15 mouse cellular contexts compared by ENCODE assay signal in the genomic region with DNA sequence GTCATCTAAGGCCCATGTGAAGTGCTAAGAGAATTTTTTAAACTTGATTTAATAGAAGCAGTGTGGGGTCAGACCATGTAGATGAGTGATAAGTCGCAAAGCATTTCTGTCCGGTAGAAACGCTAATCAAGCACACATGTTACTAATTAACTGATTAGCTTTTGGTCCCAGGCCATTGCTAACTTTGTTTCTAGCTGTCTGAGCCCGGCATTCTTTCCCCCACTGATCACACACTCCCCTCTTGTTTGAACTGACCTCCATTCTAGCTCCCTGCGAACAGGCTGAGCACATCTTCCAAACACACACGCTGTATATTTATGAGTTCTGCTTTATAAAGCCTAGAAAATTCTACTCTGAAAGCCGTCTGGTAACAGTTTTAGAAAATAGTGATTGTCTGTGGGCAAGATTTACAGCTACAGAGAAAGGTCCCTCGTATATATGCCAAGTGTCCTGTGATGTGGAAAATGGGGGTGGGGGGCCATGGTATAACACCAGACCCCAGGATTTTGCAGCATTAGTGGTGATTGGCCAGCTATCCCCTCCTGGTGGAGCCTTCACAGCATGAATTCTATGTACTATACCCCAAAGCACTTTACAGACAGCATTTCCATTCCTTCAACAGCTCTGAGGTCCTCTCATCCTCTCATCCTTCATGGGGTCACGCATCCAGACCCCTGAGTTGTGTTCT.
DNase-seq lines count a peak whose midpoint lies in the region; ATAC-seq and TF ChIP-seq lines count a peak whose summit lies in the region.
"Had no signal": no experiment of that assay in that cellular context is flagged by ENCODE, and none has a peak within 500 bp of the region (broad histone marks: within the 10 kb centered on the region; RNA-seq: fewer than 3 reads in every experiment).

No protein-coding gene starts in this region.

- no peaks in the 10 kb centered on the region for H3K36me3 ChIP-seq in lung, embryonic 14.5 days (ENCODE audit: insufficient read depth)
- no peaks in the 10 kb centered on the region for H3K36me3 ChIP-seq in embryonic facial prominence, embryonic 14.5 days (ENCODE audit: control insufficient read depth, insufficient read depth, low read length)
- H3K36me3 ChIP-seq: hindbrain, embryonic 13.5 days; liver, embryonic 15.5 days; midbrain, embryonic 15.5 days had no signal

- peak; percentile 67 for DNase-seq in embryo, embryonic 10.5 days (ENCODE audit: low spot score)
- no peak for DNase-seq in embryo, embryonic 9.5 days (ENCODE audit: extremely low spot score)
- DNase-seq in lung, embryonic 14.5 days, result peak; percentile 45
- DNase-seq in lung, postnatal 36 days, result no peak
- DNase-seq in embryonic facial prominence, embryonic 14.5 days (ENCODE audit: low spot score), result peak; percentile 45
- peak; percentile 50 for DNase-seq in mesoderm, embryonic 11.5 days (ENCODE audit: low read depth, low spot score)
- no peak for DNase-seq in right cerebral cortex, postnatal 36 days (ENCODE audit: low spot score in 2 of 2)
- DNase-seq in urinary bladder, postnatal 36 days (ENCODE audit: low spot score in 2 of 2), result no peak
- DNase-seq: adrenal gland, postnatal 36 days; cerebellum, adult 11-12 months; heart, adult 2 months had no signal

- no peak overlapping the region for H3K27ac ChIP-seq in lung, embryonic 14.5 days (ENCODE audit: low read depth)
- H3K27ac ChIP-seq in embryonic facial prominence, embryonic 14.5 days (replicated peaks; ENCODE audit: low read depth, low read length), result no peak overlapping the region
- H3K27ac ChIP-seq: heart, adult 2 months; layer of hippocampus, adult 2 months; liver, embryonic 15.5 days had no signal

- H3K4me2 ChIP-seq in lung, embryonic 14.5 days, result no peak overlapping the region
- no peak overlapping the region for H3K4me2 ChIP-seq in embryonic facial prominence, embryonic 14.5 days (ENCODE audit: low read depth, low read length)
- H3K4me2 ChIP-seq: hindbrain, embryonic 13.5 days; liver, embryonic 15.5 days; midbrain, embryonic 15.5 days had no signal

- no peak for TF ChIP-seq CTCF in lung, embryonic 14.5 days (IDR thresholded peaks at IDR 0.05; ENCODE audit: low read depth)

- H3K4me1 ChIP-seq in lung, embryonic 14.5 days (ENCODE audit: insufficient read depth), result no peaks in the 10 kb centered on the region; the same call in 1 of the 2 replicates
- peaks cover 17% of the 10 kb centered on the region for H3K4me1 ChIP-seq in embryonic facial prominence, embryonic 14.5 days (ENCODE audit: control insufficient read depth, insufficient read depth, low read length)
- H3K4me1 ChIP-seq: liver, embryonic 15.5 days had no signal

- WGBS in lung, embryonic 14.5 days, result 22% methylated on average over 9 of the region's 9 CpGs
- 34% methylated on average over 9 of the region's 9 CpGs for WGBS in embryonic facial prominence, embryonic 14.5 days

- H3K27me3 ChIP-seq in lung, embryonic 14.5 days (ENCODE audit: insufficient read depth, low read length), result peaks cover 4% of the 10 kb centered on the region; the same call in 1 of the 2 replicates
- H3K27me3 ChIP-seq in embryonic facial prominence, embryonic 14.5 days (replicated peaks; ENCODE audit: control insufficient read depth, insufficient read depth, low read length), result no peaks in the 10 kb centered on the region
- H3K27me3 ChIP-seq: hindbrain, embryonic 13.5 days; liver, embryonic 15.5 days; midbrain, embryonic 15.5 days had no signal

- H3K9ac ChIP-seq in lung, embryonic 14.5 days, result no peak overlapping the region
- H3K9ac ChIP-seq in embryonic facial prominence, embryonic 14.5 days (ENCODE audit: low read depth, low read length), result no peak overlapping the region
- H3K9ac ChIP-seq: hindbrain, embryonic 13.5 days; liver, embryonic 15.5 days; midbrain, embryonic 15.5 days had no signal

- H3K4me3 ChIP-seq in lung, embryonic 14.5 days (ENCODE audit: low read depth, low read length), result no peak overlapping the region
- H3K4me3 ChIP-seq in embryonic facial prominence, embryonic 14.5 days (ENCODE audit: low read depth, low read length), result no peak overlapping the region
- H3K4me3 ChIP-seq: heart, adult 2 months; hindbrain, embryonic 13.5 days; layer of hippocampus, adult 2 months; liver, embryonic 15.5 days; midbrain, embryonic 15.5 days had no signal

- ATAC-seq in lung, embryonic 14.5 days (ENCODE audit: insufficient read depth), result no peak; the same call in 1 of the 2 replicates
- peak; percentile 33; the same call in 1 of the 2 replicates for ATAC-seq in embryonic facial prominence, embryonic 14.5 days (ENCODE audit: low read depth)

- no peaks in the 10 kb centered on the region for H3K9me3 ChIP-seq in lung, embryonic 14.5 days (ENCODE audit: low read depth, low read length)
- no peaks in the 10 kb centered on the region for H3K9me3 ChIP-seq in embryonic facial prominence, embryonic 14.5 days (ENCODE audit: control insufficient read depth, low read length)
- H3K9me3 ChIP-seq: liver, embryonic 15.5 days; midbrain, embryonic 15.5 days had no signal

Comparison
In these comparisons a context has a peak if more than half of its experiments do, and no peak if none do; other contexts are left out.
1. DNase-seq: peak in embryo, embryonic 10.5 days (single experiment), lung, embryonic 14.5 days (single experiment), embryonic facial prominence, embryonic 14.5 days (single experiment) and mesoderm, embryonic 11.5 days (single experiment); none in embryo, embryonic 9.5 days (single experiment), lung, postnatal 36 days (single experiment), right cerebral cortex, postnatal 36 days (0 of 2) and urinary bladder, postnatal 36 days (0 of 2).